Mouse (Mus musculus) midbrain, embryonic 15.5 days (tissue): ENCODE measurements around the gene Fbxo46. TPM values are rescaled to one million over a fixed set of nuclear protein-coding genes. Genes with fewer than 3 reads are reported as not detected.
"Not testable (repeated sequence)": the region's sequence is repeated elsewhere in the genome, so short reads cannot be mapped to it uniquely, and the experiment has no call there.

Experiments used
- ATAC-seq: fragments of 200-750 bp; cut with Nextera tagmentation; replicated peaks from 2 replicates; pipeline ENCODE4 v1.8.0; 2017; ENCODE audit warnings: moderate TSS enrichment
- H3K27ac ChIP-seq: fragments of 300-500 bp; sonication (generic); 2 replicates; pipeline ENCODE4 v1.5.1; 2015; ENCODE audit warnings: mild to moderate bottlenecking, inconsistent platforms
- H3K27me3 ChIP-seq: fragments of 300-500 bp; sonication (generic); replicated peaks from 2 replicates; pipeline ENCODE4 v1.6.1; 2015; ENCODE audit warnings: inconsistent platforms
- H3K36me3 ChIP-seq: fragments of 300-500 bp; sonication (generic); replicated peaks from 2 replicates; pipeline ENCODE4 v1.6.1; 2015; ENCODE audit warnings: inconsistent platforms
- H3K4me1 ChIP-seq: fragments of 300-500 bp; sonication (generic); 2 replicates; pipeline ENCODE4 v1.6.1; 2015; ENCODE audit warnings: inconsistent platforms
- H3K4me2 ChIP-seq: fragments of 300-500 bp; sonication (generic); 2 replicates; pipeline ENCODE4 v1.6.1; 2015; ENCODE audit warnings: inconsistent platforms, mild to moderate bottlenecking, moderate library complexity
- H3K4me3 ChIP-seq: fragments of 300-500 bp; sonication (generic); 2 replicates; pipeline ENCODE4 v1.5.1; 2015; ENCODE audit warnings: mild to moderate bottlenecking, inconsistent platforms
- H3K9ac ChIP-seq: fragments of 300-500 bp; sonication (generic); 2 replicates; pipeline ENCODE4 v1.6.1; 2015; ENCODE audit warnings: mild to moderate bottlenecking, inconsistent platforms
- H3K9me3 ChIP-seq: fragments of 300-500 bp; sonication (generic); 2 replicates; pipeline ENCODE4 v1.6.1; 2016; ENCODE audit warnings: inconsistent platforms
- WGBS: fragments of 180-500 bp; shearing (Covaris S2); methylation state at CpG from one replicate; pipeline ENCODE4 v1.1.7; 2015; ENCODE audit warnings: mixed read lengths; 5-methylcytosine and 5-hydroxymethylcytosine counted together
- polyA plus RNA-seq: library from polyadenylated mRNA; unstranded; fragments of >200 nt; fragmentation: Nextera tagmentation; extraction: Ambion mirVana; gene quantifications from 2 replicates; pipeline ENCODE4 v1.2.1, GENCODE M21; 2015

Gene Fbxo46
- polyA plus RNA-seq, 1 experiment from 2014 or later, result 21.4 TPM

GRCm38 (mm10) chr7:19147497-19148045 is 27.9 kb downstream of the Fbxo46 start:
- no peaks in the 10 kb centered on the region for H3K9me3 ChIP-seq
- peaks cover 25% of the 10 kb centered on the region for H3K4me1 ChIP-seq
- H3K27me3 ChIP-seq, result no peaks in the 10 kb centered on the region
- no peak overlapping the region for H3K9ac ChIP-seq
- WGBS, result 65% methylated on average over 6 of the region's 6 CpGs
- H3K4me2 ChIP-seq, result peak overlapping the region; percentile 76
- peak overlapping the region; percentile 54; the same call in 1 of the 2 replicates for H3K4me3 ChIP-seq
- H3K27ac ChIP-seq, result no peak overlapping the region
- H3K36me3 ChIP-seq, result peaks cover 4% of the 10 kb centered on the region; the same call in 1 of the 2 replicates
- ATAC-seq, result no peak

GRCm38 (mm10) chr7:19148180-19148874 is 28.7 kb downstream of the Fbxo46 start:
- no peak for ATAC-seq
- Histone ChIP-seq H3K27me3 (no peaks in the 10 kb centered on the region), H3K4me2 (peak overlapping the region; percentile 76), H3K27ac (peak overlapping the region; percentile 87), H3K9ac (peak overlapping the region; percentile 71), H3K4me1 (peaks cover 25% of the 10 kb centered on the region), H3K4me3 (peak overlapping the region; percentile 54), H3K9me3 (no peaks in the 10 kb centered on the region), H3K36me3 (peaks cover 11% of the 10 kb centered on the region; the same call in 1 of the 2 replicates)
- 13% methylated on average over 20 of the region's 20 CpGs for WGBS

GRCm38 (mm10) chr7:19148875-19149541 is 29.3 kb downstream of the Fbxo46 start, which contains the start of gene Qpctl:
Gene Qpctl (minus strand): TSS chr7:19149291.
- Histone ChIP-seq H3K9ac (peak within 1 kb of the TSS; percentile 71), H3K36me3 (peaks cover 18% of the 10 kb centered on the region; the same call in 1 of the 2 replicates), H3K9me3 (no peaks in the 10 kb centered on the region), H3K4me3 (peak within 1 kb of the TSS; percentile 54), H3K27ac (peak within 1 kb of the TSS; percentile 87), H3K4me1 (peaks cover 25% of the 10 kb centered on the region), H3K4me2 (peak within 1 kb of the TSS; percentile 76), H3K27me3 (no peaks in the 10 kb centered on the region)
- peak; percentile 98 for ATAC-seq
- under 1% methylated on average over 43 of the region's 43 CpGs for WGBS

- peaks cover 18% of the 10 kb centered on the region; the same call in 1 of the 2 replicates for H3K36me3 ChIP-seq
- H3K4me1 ChIP-seq, result peaks cover 25% of the 10 kb centered on the region
- under 1% methylated on average over 24 of the region's 24 CpGs for WGBS
- ATAC-seq, result peak; percentile 91
- peak within 1 kb of the TSS; percentile 76 for H3K4me2 ChIP-seq
- peak within 1 kb of the TSS; percentile 71 for H3K9ac ChIP-seq
- H3K27ac ChIP-seq, result peak within 1 kb of the TSS; percentile 87
- H3K4me3 ChIP-seq, result peak within 1 kb of the TSS; percentile 54
- H3K9me3 ChIP-seq, result no peaks in the 10 kb centered on the region
- H3K27me3 ChIP-seq, result no peaks in the 10 kb centered on the region
These were observed 30.0 kb downstream of the Fbxo46 start, which contains the start of gene Snrpd2 for GRCm38 (mm10) chr7:19149626-19150025. Gene Snrpd2 (plus strand): TSS chr7:19149722.

- H3K4me3 ChIP-seq, ATAC-seq, H3K27me3 ChIP-seq, H3K4me2 ChIP-seq, H3K27ac ChIP-seq, H3K9ac ChIP-seq, H3K9me3 ChIP-seq: not testable (repeated sequence)
- 94% methylated on average over 10 of the region's 10 CpGs for WGBS
- Histone ChIP-seq H3K36me3 (peaks cover 18% of the 10 kb centered on the region; the same call in 1 of the 2 replicates), H3K4me1 (peaks cover 25% of the 10 kb centered on the region)
These were observed 31.5 kb downstream of the Fbxo46 start for GRCm38 (mm10) chr7:19151121-19151520.

- Histone ChIP-seq H3K27ac (no peak overlapping the region), H3K36me3 (peaks cover 18% of the 10 kb centered on the region; the same call in 1 of the 2 replicates), H3K27me3 (peaks cover 8% of the 10 kb centered on the region), H3K4me1 (peaks cover 32% of the 10 kb centered on the region), H3K9ac (no peak overlapping the region), H3K9me3 (no peaks in the 10 kb centered on the region), H3K4me3 (no peak overlapping the region), H3K4me2 (no peak overlapping the region)
- ATAC-seq, result no peak
- WGBS, result 85% methylated on average over 8 of the region's 8 CpGs
These were observed 35.1 kb downstream of the Fbxo46 start for GRCm38 (mm10) chr7:19154796-19155195.

- H3K4me3 ChIP-seq, result no peak overlapping the region
These were observed 36.3 kb downstream of the Fbxo46 start for GRCm38 (mm10) chr7:19155825-19156475.

GRCm38 (mm10) chr7:19157160-19157800 is 37.6 kb downstream of the Fbxo46 start:
- Histone ChIP-seq H3K4me1 (peaks cover 24% of the 10 kb centered on the region), H3K4me3 (peak overlapping the region; percentile 22), H3K27ac (peak overlapping the region; percentile 73), H3K36me3 (peaks cover 15% of the 10 kb centered on the region; the same call in 1 of the 2 replicates), H3K4me2 (peak overlapping the region; percentile 47), H3K27me3 (peaks cover 12% of the 10 kb centered on the region), H3K9me3 (no peaks in the 10 kb centered on the region), H3K9ac (peak overlapping the region; percentile 33; the same call in 1 of the 2 replicates)
- ATAC-seq, result peak; percentile 70
- WGBS, result 5% methylated on average over 30 of the region's 30 CpGs

More at GRCm38 (mm10) chr7:19155825-19156475, 36.3 kb downstream of the Fbxo46 start:
- 58% methylated on average over 13 of the region's 13 CpGs for WGBS
- Histone ChIP-seq H3K36me3 (peaks cover 18% of the 10 kb centered on the region; the same call in 1 of the 2 replicates), H3K27ac (no peak overlapping the region), H3K4me2 (no peak overlapping the region), H3K9ac (no peak overlapping the region), H3K4me1 (peaks cover 29% of the 10 kb centered on the region), H3K9me3 (no peaks in the 10 kb centered on the region), H3K27me3 (peaks cover 12% of the 10 kb centered on the region)
- ATAC-seq, result no peak

- Histone ChIP-seq H3K27me3 (peaks cover 12% of the 10 kb centered on the region), H3K36me3 (0 out of 2 replicates have a peak, but pooled peaks cover 4% of the 10 kb centered on the region), H3K9ac (no peak overlapping the region), H3K4me2 (no peak overlapping the region), H3K27ac (no peak overlapping the region), H3K4me3 (no peak overlapping the region), H3K4me1 (peaks cover 24% of the 10 kb centered on the region), H3K9me3 (no peaks in the 10 kb centered on the region)
- 75% methylated on average over 11 of the region's 11 CpGs for WGBS
- ATAC-seq, result no peak
These were observed 38.9 kb downstream of the Fbxo46 start for GRCm38 (mm10) chr7:19158601-19159000.

GRCm38 (mm10) chr7:19159411-19159810 is 39.8 kb downstream of the Fbxo46 start:
- H3K27ac ChIP-seq, result no peak overlapping the region
- WGBS, result 17% methylated on average over 18 of the region's 18 CpGs
- no peak for ATAC-seq
- H3K27me3 ChIP-seq, result peaks cover 19% of the 10 kb centered on the region
- H3K4me3 ChIP-seq, result peak overlapping the region; percentile 41; the same call in 1 of the 2 replicates
- H3K4me1 ChIP-seq, result peaks cover 31% of the 10 kb centered on the region
- H3K9me3 ChIP-seq, result no peaks in the 10 kb centered on the region
- peak overlapping the region; percentile 73 for H3K4me2 ChIP-seq
- no peaks in the 10 kb centered on the region for H3K36me3 ChIP-seq
- 0 out of 2 replicates have a peak overlapping the region, but pooled peaks have one; percentile 0 for H3K9ac ChIP-seq

- Histone ChIP-seq H3K27me3 (peaks cover 25% of the 10 kb centered on the region), H3K27ac (no peak overlapping the region), H3K36me3 (no peaks in the 10 kb centered on the region), H3K9ac (peak overlapping the region; percentile 53), H3K4me2 (peak overlapping the region; percentile 73), H3K4me1 (peaks cover 38% of the 10 kb centered on the region), H3K4me3 (peak overlapping the region; percentile 41), H3K9me3 (no peaks in the 10 kb centered on the region)
- peak; percentile 22 for ATAC-seq
- 1% methylated on average over 20 of the region's 20 CpGs for WGBS
These were observed 40.5 kb downstream of the Fbxo46 start for GRCm38 (mm10) chr7:19160115-19160514.
